Comparison of ENCODE assay signal across 9 mouse cellular contexts in genomic region chr3:94932809-94933564, GRCm38 (mm10). TPM values are rescaled to one million over a fixed set of nuclear protein-coding genes. Genes with fewer than 3 reads are reported as not detected.
DNase-seq lines count a peak whose midpoint lies in the region; ATAC-seq and TF ChIP-seq lines count a peak whose summit lies in the region.
"Had no signal": no experiment of that assay in that cellular context is flagged by ENCODE, and none has a peak within 500 bp of the region (broad histone marks: within the 10 kb centered on the region; RNA-seq: fewer than 3 reads in every experiment).

TSS of gene Selenbp1 (plus strand) at chr3:94933056.

- TF ChIP-seq CTCF in ES-Bruce4 (IDR thresholded peaks at IDR 0.05; ENCODE audit: low read depth, low read length): no peak
- no peak for TF ChIP-seq CTCF in cerebellum, adult 2 months (IDR thresholded peaks at IDR 0.05; ENCODE audit: borderline replicate concordance, insufficient read depth, low read depth, low read length)

- no peak for TF ChIP-seq EP300 in ES-Bruce4 (IDR thresholded peaks at IDR 0.05; ENCODE audit: insufficient read depth, low read depth, low read length)

- TF ChIP-seq POLR2A in ES-Bruce4 (IDR thresholded peaks at IDR 0.05; ENCODE audit: insufficient read depth, low read length): peak; percentile 18
- 0 out of 2 replicates have a peak, but pooled peaks have one; percentile 25 for TF ChIP-seq POLR2A in cerebellum, adult 2 months (IDR thresholded peaks at IDR 0.05; ENCODE audit: borderline replicate concordance, insufficient read depth, low read length)

- H3K27ac ChIP-seq in ES-Bruce4 (ENCODE audit: insufficient read depth, low read length): no peak within 1 kb of the TSS
- no peak within 1 kb of the TSS for H3K27ac ChIP-seq in cerebellum, adult 2 months (ENCODE audit: insufficient read depth, low read length)
- 0 out of 2 replicates have a peak within 1 kb of the TSS, but pooled peaks have one; percentile 47 for H3K27ac ChIP-seq in forebrain, embryonic 16.5 days (ENCODE audit: low read length)
- H3K27ac ChIP-seq in liver, embryonic 15.5 days (replicated peaks): peak within 1 kb of the TSS; percentile 85
- peak within 1 kb of the TSS; percentile 97 for H3K27ac ChIP-seq in stomach, embryonic 16.5 days (ENCODE audit: low read length)

- peak; percentile 91 for ATAC-seq in forebrain, embryonic 16.5 days
- ATAC-seq in liver, embryonic 15.5 days (ENCODE audit: insufficient read depth): peak; percentile 79
- ATAC-seq in stomach, embryonic 16.5 days (ENCODE audit: insufficient read depth, low FRiP score): peak; percentile 89
- ATAC-seq: Patski had no signal

- peak within 1 kb of the TSS; percentile 25 for H3K4me3 ChIP-seq in ES-Bruce4 (ENCODE audit: low read depth, low read length)
- H3K4me3 ChIP-seq in cerebellum, adult 2 months (replicated peaks; ENCODE audit: insufficient read depth, low read depth, low read length): peak within 1 kb of the TSS; percentile 40
- H3K4me3 ChIP-seq in forebrain, embryonic 16.5 days (replicated peaks; ENCODE audit: low read length): peak within 1 kb of the TSS; percentile 28
- peak within 1 kb of the TSS; percentile 56 for H3K4me3 ChIP-seq in liver, embryonic 15.5 days (replicated peaks)
- H3K4me3 ChIP-seq in stomach, embryonic 16.5 days (replicated peaks; ENCODE audit: low read length): peak within 1 kb of the TSS; percentile 51

- intact Hi-C loops in heart, postnatal 10 days (cut with DNase I): no loop called here

- no peaks in the 10 kb centered on the region for H3K4me1 ChIP-seq in ES-Bruce4 (ENCODE audit: control insufficient read depth, insufficient read depth, low read length)
- no peaks in the 10 kb centered on the region for H3K4me1 ChIP-seq in cerebellum, adult 2 months (ENCODE audit: control insufficient read depth, insufficient read depth, low read length)
- H3K4me1 ChIP-seq in forebrain, embryonic 16.5 days (replicated peaks; ENCODE audit: control insufficient read depth, insufficient read depth, low read length): peaks cover 8% of the 10 kb centered on the region
- peaks cover 64% of the 10 kb centered on the region for H3K4me1 ChIP-seq in liver, embryonic 15.5 days (replicated peaks)
- H3K4me1 ChIP-seq in stomach, embryonic 16.5 days (ENCODE audit: control insufficient read depth, insufficient read depth, low read length): peaks cover 16% of the 10 kb centered on the region

- no peaks in the 10 kb centered on the region for H3K9me3 ChIP-seq in ES-Bruce4 (replicated peaks; ENCODE audit: control insufficient read depth, insufficient read depth, low read length, poor library complexity, severe bottlenecking)
- H3K9me3 ChIP-seq in forebrain, embryonic 16.5 days (ENCODE audit: control insufficient read depth, low read length): no peaks in the 10 kb centered on the region
- H3K9me3 ChIP-seq in liver, embryonic 15.5 days (replicated peaks): no peaks in the 10 kb centered on the region
- H3K9me3 ChIP-seq in stomach, embryonic 16.5 days (replicated peaks; ENCODE audit: control insufficient read depth, low read length): no peaks in the 10 kb centered on the region

- peak; percentile 42 for DNase-seq in cerebellum, adult 2 months
- DNase-seq in heart, postnatal 10 days: peak; percentile 94 to 95
- no peak for DNase-seq in large intestine, adult 2 months (ENCODE audit: low read depth, low spot score)
- peak; percentile 49 for DNase-seq in neural tube, embryonic 10.5 days (ENCODE audit: extremely low spot score, low spot score)

- peak within 1 kb of the TSS; percentile 44 for H3K4me2 ChIP-seq in forebrain, embryonic 16.5 days (ENCODE audit: low read length)
- H3K4me2 ChIP-seq in liver, embryonic 15.5 days: peak within 1 kb of the TSS; percentile 78
- peak within 1 kb of the TSS; percentile 60 for H3K4me2 ChIP-seq in stomach, embryonic 16.5 days (ENCODE audit: low read depth, low read length)

- no peaks in the 10 kb centered on the region for H3K27me3 ChIP-seq in ES-Bruce4 (ENCODE audit: control insufficient read depth, insufficient read depth, low read length, poor library complexity, severe bottlenecking)
- H3K27me3 ChIP-seq in cerebellum, adult 2 months (ENCODE audit: control insufficient read depth, insufficient read depth, low read length): no peaks in the 10 kb centered on the region
- no peaks in the 10 kb centered on the region for H3K27me3 ChIP-seq in forebrain, embryonic 16.5 days (replicated peaks; ENCODE audit: control insufficient read depth, insufficient read depth, low read length)
- no peaks in the 10 kb centered on the region for H3K27me3 ChIP-seq in liver, embryonic 15.5 days
- no peaks in the 10 kb centered on the region for H3K27me3 ChIP-seq in stomach, embryonic 16.5 days (ENCODE audit: control insufficient read depth, insufficient read depth, low read length)
- H3K27me3 ChIP-seq: Patski had no signal

- 17% methylated on average over 16 of the region's 16 CpGs for WGBS in cerebellum, adult 2 months
- WGBS in forebrain, embryonic 16.5 days: 18% methylated on average over 16 of the region's 16 CpGs
- WGBS in large intestine, adult 2 months: 4% methylated on average over 16 of the region's 16 CpGs
- 4% methylated on average over 16 of the region's 16 CpGs for WGBS in liver, embryonic 15.5 days (ENCODE audit: insufficient replicate concordance)
- WGBS in stomach, embryonic 16.5 days: 3% methylated on average over 16 of the region's 16 CpGs

- H3K9ac ChIP-seq in ES-Bruce4 (ENCODE audit: low read depth, poor library complexity, severe bottlenecking): no peak within 1 kb of the TSS
- H3K9ac ChIP-seq in forebrain, embryonic 16.5 days (replicated peaks; ENCODE audit: low read depth, low read length): peak within 1 kb of the TSS; percentile 39
- H3K9ac ChIP-seq in liver, embryonic 15.5 days: peak within 1 kb of the TSS; percentile 20
- peak within 1 kb of the TSS; percentile 71 for H3K9ac ChIP-seq in stomach, embryonic 16.5 days (ENCODE audit: low read length)

- no peaks in the 10 kb centered on the region for H3K36me3 ChIP-seq in ES-Bruce4 (ENCODE audit: control insufficient read depth, insufficient read depth, low read length, poor library complexity, severe bottlenecking)
- H3K36me3 ChIP-seq in forebrain, embryonic 16.5 days (ENCODE audit: control insufficient read depth, insufficient read depth): no peaks in the 10 kb centered on the region
- 0 out of 2 replicates have a peak, but pooled peaks cover 3% of the 10 kb centered on the region for H3K36me3 ChIP-seq in liver, embryonic 15.5 days (replicated peaks)
- H3K36me3 ChIP-seq in stomach, embryonic 16.5 days (ENCODE audit: control insufficient read depth, insufficient read depth, low read length): no peaks in the 10 kb centered on the region

RNA-seq across cellular contexts. Expression of gene Selenbp1, which starts in this region (rescaled TPM):
- polyA plus RNA-seq in ES-Bruce4 (2011; ENCODE audit: insufficient read depth, insufficient read length, low read depth, missing spikeins): 0.68 and 1.3 TPM in 2 replicates
- 12.5 and 15.4 TPM in 2 replicates for polyA plus RNA-seq in cerebellum, adult 2 months (2012; rRNA removed)
- polyA plus RNA-seq in forebrain, embryonic 16.5 days (2015; fragmentation: Nextera tagmentation; extraction: Ambion mirVana): 8.5 and 11.6 TPM in 2 replicates
- total RNA-seq in heart, postnatal 10 days (2021): 10 to 100 TPM; 53.7 to 58.5 TPM
- 74.0 and 82.8 TPM in 2 replicates for polyA plus RNA-seq in large intestine, adult 2 months (2012; rRNA removed)
- polyA plus RNA-seq in liver, embryonic 15.5 days (2015; fragmentation: Nextera tagmentation; extraction: Ambion mirVana): 98.5 and 126 TPM in 2 replicates
- polyA plus RNA-seq in stomach, embryonic 16.5 days (2015; fragmentation: Nextera tagmentation; extraction: Ambion mirVana): 132 and 144 TPM in 2 replicates

Comparison
In these comparisons a context has a peak if more than half of its experiments do, and no peak if none do; other contexts are left out.
1. H3K27ac ChIP-seq: peak in forebrain, embryonic 16.5 days (single experiment), liver, embryonic 15.5 days (single experiment) and stomach, embryonic 16.5 days (single experiment); none in ES-Bruce4 (single experiment) and cerebellum, adult 2 months (single experiment).
2. Peak in every context shown above with its lines, with median percentiles within 50 percentile points of each other: H3K4me3 ChIP-seq, ATAC-seq and H3K4me2 ChIP-seq.